Mouse (Mus musculus): Measurements from ENCODE around the gene Ampd2. TPM values are rescaled to one million over a fixed set of nuclear protein-coding genes. Genes with fewer than 3 reads are reported as not detected.
A peak's percentile ranks its signal among the peaks of the same experiment; 100 is the strongest.

The Ampd2 gene
- total RNA-seq, 2 experiments from 2014 or later = 16.3 to 21.8 TPM

DNA sequence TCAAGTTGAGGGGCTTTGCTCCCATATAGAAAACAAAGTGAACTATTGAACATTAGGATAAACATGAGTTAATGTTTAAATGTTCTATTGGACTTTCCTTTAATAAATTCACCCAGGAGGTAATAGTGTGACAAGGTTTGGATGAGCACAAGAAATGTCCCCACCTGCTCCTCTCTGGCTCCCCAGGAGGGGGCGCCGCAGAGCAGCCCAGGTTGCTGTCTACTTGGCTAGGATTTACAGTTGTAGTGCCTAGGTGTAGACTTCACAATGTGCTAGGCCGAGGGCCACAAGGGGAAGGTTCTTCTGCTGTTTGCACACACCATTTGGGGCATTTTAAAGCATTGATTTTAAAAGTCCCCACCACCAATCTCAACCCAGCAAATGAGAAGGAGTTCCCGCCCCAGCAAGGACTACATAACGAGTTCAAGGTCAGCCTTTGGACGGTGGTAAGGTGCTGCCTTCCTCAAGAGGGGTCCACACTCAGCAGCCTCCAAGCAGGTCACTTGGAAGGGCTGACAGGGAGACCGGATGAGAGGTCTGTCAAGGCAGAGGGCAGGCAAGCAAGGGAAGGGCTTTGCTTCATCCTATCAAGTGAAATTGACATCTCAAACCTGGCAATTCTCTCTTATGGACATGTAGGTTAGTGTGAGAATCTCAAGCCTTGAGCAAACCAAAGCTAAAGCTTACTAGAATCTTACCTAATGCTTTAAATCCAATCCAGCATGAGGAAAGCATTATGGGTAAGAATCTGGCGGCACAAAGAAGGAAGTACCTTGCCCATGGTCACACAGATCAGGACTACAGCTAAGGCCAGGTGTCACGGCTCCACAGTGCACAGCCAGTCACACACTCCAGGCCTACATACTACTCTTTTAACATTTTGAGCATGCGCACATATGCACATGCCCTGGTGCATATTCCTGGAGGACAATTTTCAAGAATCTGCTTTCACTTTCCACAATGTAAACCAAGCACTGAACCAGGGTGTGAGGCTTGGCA is 15.9 kb downstream of the Ampd2 start:
- ATAC-seq (ENCODE audit: poor library complexity, severe bottlenecking) = peak; percentile 96

- ATAC-seq (ENCODE audit: poor library complexity, severe bottlenecking) = peak; percentile 65
These were observed 17.1 kb downstream of the Ampd2 start for GRCm38 (mm10) chr3:108069231-108069870.

GRCm38 (mm10) chr3:108068826-108069225 is 17.6 kb downstream of the Ampd2 start:
- no peak for ATAC-seq (ENCODE audit: poor library complexity, severe bottlenecking)

- ATAC-seq (ENCODE audit: poor library complexity, severe bottlenecking) = no peak
These were observed 19.0 kb downstream of the Ampd2 start for GRCm38 (mm10) chr3:108067370-108067934.

DNA sequence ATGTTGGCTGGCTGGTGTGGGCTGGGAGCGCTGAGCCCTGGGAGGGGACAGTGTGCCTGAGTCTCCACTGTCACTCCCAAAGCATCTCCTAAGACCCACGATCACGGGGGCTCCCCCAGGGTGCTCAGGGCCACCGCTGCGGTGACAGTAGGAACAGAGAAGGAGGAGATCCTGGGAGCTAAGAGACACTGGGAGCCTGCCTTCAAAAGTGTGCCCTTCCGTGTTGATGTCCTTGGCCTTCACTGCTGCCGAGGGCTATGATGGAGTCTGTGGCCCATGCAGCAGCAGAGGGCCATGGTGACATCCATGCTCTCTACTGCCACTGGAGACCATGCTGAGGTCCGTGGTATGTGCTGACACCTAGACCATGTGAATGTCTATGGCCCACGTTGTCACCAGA is 20.9 kb downstream of the Ampd2 start:
- no peak for ATAC-seq (ENCODE audit: poor library complexity, severe bottlenecking)

DNA sequence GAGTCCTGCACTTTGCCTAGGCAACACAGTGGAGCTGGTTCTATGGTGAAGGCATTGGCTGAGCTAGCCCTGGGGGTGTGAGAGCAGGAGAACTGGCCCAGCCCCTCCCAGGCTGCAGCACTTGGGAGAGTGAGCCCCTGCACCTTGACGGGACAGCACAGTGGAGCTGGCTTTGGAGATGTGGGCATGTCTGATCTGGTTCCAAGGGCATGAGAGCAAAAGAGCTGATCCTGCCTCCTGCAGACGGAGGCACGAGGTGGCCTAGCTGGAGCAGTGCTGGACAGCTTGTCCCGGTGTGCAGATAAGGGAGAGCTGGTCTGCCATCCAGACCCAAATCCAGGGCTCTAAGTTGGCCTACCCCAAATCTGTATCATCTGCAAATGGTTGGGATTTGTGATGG is 21.8 kb downstream of the Ampd2 start:
- ATAC-seq (ENCODE audit: poor library complexity, severe bottlenecking) = no peak

DNA sequence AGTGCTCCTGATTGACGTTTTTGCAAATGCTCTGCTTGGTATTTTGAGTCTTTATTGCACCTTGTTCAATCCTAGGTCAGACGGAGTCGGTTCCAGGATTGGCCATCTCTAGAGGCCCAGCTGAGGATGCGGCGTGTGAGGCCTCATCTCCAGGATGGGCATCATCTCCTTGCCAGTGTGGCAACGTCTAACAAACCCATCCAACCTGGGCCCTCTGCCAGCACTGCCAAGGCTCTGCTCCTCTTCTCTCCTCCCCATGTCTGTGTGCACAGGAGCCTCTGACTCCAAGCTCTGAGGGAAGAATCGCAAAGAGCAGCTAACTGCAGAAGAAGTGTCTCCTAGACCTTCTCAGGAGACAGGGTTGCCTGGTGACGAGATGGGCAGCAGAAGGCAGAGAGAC is 23.8 kb downstream of the Ampd2 start:
- ATAC-seq (ENCODE audit: poor library complexity, severe bottlenecking) = no peak

DNA sequence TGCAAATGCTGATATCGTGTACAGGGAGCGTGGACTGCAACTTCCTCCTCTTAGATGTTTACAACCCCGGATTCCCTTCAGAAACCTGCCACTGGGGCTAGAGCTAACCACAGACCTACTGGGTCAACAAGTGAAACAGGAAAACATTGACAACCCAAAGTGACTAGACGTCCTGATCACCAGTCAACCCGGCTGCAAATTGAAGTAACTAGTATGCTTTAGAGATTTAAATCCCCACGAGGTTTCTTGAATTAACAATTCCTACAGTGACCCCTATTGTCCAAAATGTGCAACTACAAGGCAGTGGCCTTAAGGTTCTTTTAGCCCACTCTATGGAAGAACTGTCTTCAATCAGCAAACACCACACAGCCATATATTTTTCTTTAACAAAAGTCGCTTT is 25.0 kb downstream of the Ampd2 start:
- ATAC-seq (ENCODE audit: poor library complexity, severe bottlenecking) = peak; percentile 87

DNA sequence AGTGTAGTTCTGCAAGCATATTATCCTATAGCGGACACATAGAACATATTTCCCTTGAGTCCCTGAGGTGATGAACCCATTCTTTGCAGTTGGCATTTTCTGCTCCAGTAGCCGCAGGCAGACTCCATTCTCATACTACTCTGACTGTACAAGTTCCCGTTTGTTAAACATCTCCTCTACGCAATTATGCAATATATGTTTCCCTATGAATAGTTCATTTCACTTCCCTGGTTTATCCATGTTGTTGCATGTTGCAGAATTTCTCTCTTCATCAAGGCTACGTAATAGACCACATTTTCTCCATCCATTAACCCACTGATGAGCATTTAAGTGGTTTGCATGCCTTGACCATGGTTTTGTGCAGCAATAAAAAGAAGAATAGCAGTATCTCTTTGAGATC is 36.0 kb downstream of the Ampd2 start:
- peak; percentile 91 for ATAC-seq (ENCODE audit: poor library complexity, severe bottlenecking)

DNA sequence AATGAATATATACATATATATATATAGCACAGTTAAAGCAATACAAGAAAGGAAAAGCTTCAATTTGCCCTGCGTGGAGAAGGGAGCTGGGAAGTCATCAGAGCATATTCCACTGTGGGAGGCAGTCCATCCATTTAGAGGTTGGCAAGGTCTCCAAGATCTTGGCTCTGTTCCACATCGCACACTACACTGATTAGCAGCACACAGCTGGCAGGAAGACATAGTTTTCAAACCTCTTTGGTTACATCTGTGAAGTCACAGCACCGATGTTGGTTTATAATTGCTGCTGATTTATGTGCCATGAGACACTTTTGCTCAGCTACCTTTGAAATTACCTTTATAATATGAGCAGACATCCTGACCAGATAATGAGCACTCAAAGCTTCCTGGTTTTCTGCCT is 38.1 kb downstream of the Ampd2 start:
- no peak for ATAC-seq (ENCODE audit: poor library complexity, severe bottlenecking)

- no peak for ATAC-seq (ENCODE audit: poor library complexity, severe bottlenecking)
These were observed 39.4 kb downstream of the Ampd2 start for GRCm38 (mm10) chr3:108046944-108047655.

DNA sequence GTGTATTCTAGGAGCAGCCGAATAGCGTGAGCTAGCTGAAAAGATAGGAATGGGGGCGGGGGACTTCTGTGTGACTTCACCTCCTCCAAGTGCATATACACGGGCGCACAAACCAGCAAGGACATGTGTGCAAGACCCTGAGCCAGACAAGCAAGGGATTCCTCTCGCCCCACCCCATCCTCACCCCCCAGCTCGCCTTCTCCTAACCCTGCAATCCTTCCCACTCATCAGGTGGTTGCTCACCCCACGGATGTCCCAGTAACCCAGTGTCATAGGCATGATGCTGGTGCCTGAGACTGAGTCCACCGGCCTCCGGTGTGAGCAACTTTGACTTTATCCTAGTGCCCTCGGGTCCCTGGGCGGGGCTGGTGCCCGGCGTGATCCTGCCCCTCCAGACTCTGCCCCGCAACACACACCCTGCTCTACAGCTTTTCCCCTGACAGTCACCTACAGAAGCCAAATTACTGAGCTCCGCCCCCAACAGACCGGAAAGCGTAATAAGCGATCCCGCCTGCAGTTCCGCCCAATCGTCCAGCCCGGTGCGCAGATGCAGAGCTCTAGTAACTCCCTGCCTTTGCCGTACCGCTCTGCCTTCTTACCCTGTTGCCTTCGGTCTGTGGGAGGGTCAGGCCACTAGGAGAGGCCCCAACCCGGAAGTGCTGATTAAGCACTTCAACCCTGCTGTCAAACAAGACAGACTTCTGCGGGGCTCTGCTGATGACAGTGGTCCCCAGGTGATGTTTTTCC is 41.9 kb downstream of the Ampd2 start, which contains the start of gene Gstm4:
Gstm4 (minus strand) TSS at position 501 of the 747 bp plus-strand sequence.
- ATAC-seq (ENCODE audit: poor library complexity, severe bottlenecking) = peak; percentile 97

GRCm38 (mm10) chr3:108033156-108033555 is 53.3 kb downstream of the Ampd2 start:
- ATAC-seq (ENCODE audit: poor library complexity, severe bottlenecking) = no peak

GRCm38 (mm10) chr3:108032113-108032512 is 54.3 kb downstream of the Ampd2 start:
- no peak for ATAC-seq (ENCODE audit: poor library complexity, severe bottlenecking)

DNA sequence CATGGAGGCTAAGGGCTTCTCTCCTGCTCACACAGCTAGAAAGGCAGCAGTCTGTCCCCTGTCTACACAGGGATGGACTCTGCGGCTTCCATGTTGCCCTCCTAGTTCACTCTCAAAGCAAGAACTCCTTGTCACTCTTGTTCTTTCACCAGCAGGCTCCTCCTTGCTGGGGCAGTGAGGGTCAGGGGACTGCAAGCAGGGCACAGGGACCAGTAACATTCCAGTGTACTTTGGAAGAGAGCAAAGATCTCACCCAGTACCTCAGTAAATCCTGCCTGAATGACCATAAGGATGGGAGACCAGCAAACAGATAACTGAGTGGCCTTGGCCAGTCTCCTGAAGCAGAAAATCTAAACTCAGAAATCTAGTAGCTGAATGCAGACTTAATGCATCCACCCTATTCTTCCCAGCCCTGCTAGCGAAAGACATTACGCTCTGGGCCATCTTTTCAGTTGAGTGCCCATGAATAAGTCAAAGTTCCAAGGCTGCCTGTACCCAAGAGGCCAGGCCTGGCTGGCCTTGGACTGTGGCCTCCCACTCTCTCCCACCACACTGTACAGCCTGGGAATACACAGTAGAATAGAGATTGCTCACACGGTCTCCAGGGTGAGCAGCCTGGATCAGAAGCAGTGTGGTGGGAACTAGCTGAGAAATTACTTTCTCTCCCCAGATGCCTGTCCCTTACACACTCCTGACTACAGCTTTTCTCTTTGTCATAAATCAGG is 57.6 kb downstream of the Ampd2 start:
- no peak for ATAC-seq (ENCODE audit: poor library complexity, severe bottlenecking)

DNA sequence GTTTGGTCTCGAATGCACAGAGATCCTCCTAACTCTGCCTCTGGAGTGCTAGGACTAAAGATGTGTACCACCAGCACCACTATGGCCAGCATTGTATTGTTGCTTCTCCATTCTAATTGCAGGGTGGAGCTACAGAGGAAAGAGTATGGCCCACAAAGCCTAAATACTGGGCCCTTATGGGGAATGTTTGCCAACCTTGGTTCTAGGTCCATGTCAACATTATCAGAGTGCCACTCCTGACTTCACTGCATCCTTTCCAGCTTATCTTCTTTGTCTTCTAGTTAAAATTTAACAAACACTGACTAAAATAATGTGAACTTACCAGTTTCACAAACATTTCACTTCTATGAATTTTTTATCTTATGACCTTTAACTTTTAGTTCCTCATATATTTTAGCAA is 59.9 kb downstream of the Ampd2 start:
- no peak for ATAC-seq (ENCODE audit: poor library complexity, severe bottlenecking)

- ATAC-seq (ENCODE audit: poor library complexity, severe bottlenecking) = no peak
These were observed 60.4 kb downstream of the Ampd2 start for GRCm38 (mm10) chr3:108026049-108026448.

DNA sequence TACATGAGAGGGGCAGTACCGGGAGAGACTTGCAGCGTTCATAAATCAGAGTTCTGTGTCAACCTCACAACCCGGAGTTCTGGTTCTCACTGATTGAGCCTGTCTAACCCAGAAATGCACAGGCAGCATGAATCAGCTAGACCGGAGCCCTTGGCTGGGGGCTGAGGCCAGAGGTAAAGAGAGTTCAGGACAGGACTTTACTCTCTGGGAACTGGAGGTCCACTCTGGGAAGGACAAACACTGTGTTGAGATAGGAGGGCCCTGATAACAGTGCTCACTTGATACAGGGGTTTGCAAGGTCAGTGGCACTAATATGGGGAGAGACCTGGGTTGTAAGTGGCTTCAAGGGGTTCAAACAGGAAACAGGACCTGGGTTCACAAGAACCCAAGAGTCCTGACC is 61.1 kb downstream of the Ampd2 start:
- no peak for ATAC-seq (ENCODE audit: poor library complexity, severe bottlenecking)
